Mouse (Mus musculus) liver, postnatal 0 days (tissue): ENCODE results near the gene Icos.

ENCODE experiments used
- CTCF ChIP-seq: sonication (generic); IDR thresholded peaks from 2 replicates; pipeline ENCODE4 v1.5.1; 2016; ENCODE audit warnings: antibody characterized with exemption, low read depth
- EP300 ChIP-seq: IDR thresholded peaks from 2 replicates; pipeline ENCODE4 v1.6.1; 2016; ENCODE audit warnings: antibody characterized with exemption, low read depth, mild to moderate bottlenecking

DNA sequence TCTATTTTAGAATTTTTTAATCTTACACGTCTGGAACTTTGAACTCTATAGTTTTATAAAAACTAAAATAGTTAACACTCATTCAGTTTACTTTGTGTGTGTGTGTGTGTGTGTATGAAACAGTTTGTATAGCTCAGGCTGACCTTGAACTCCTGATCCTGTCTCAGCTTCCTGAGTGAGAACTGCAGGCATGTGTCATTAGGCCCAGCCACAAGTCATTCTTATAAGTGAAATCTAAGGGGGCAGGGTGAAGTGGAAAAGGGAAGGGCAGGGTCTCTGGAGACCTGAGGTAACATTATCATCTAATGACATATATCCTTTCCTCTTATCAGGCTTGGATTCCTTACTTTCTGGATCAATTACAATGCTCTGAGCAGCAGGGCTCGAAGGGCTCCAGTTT is 34.8 kb upstream of the Icos start:
- TF ChIP-seq EP300 (no peak), CTCF (no peak)
